Mouse (Mus musculus): Measurements from ENCODE around the gene Smim12. TPM values are rescaled to one million over a fixed set of nuclear protein-coding genes. Genes with fewer than 3 reads are reported as not detected.

Smim12 gene
- 45.7 and 47.9 TPM in 2 replicates for polyA plus RNA-seq (2014; fragmentation: Nextera tagmentation; extraction: Ambion mirVana)

DNA sequence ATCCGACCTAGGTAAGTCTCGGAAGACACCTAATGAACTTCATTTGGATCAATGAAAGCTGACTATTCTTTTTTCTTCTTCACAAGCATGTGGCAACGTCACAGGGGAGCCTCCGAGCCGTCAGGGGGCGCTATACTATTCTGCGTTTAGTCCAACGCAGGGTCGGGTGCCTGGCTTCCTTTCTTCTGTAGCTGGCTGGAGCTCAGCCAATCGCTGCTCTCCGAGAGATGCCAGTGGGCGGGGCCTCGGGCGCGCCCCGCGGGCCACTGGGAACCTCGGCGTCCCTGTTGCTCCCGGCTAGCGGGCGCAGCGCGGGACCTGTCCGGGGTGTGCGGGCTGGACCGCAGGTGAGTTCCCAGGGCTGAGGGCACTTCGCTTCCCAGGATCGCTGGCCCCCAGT lies at the start of gene Smim12:
Smim12 (plus strand) TSS at position 233 of the 400 bp plus-strand sequence.
- Histone ChIP-seq H3K4me2 (ENCODE audit: low read depth, low read length) (peak within 1 kb of the TSS; percentile 93), H3K27ac (replicated peaks; ENCODE audit: low read depth, low read length) (no peak within 1 kb of the TSS), H3K27me3 (replicated peaks; ENCODE audit: control insufficient read depth, insufficient read depth, low read length) (no peaks in the 10 kb centered on the region), H3K4me3 (ENCODE audit: low read depth, low read length) (peak within 1 kb of the TSS; percentile 100), H3K4me1 (ENCODE audit: control insufficient read depth, insufficient read depth, low read length) (peaks cover 7% of the 10 kb centered on the region), H3K36me3 (ENCODE audit: control insufficient read depth, insufficient read depth, low read length) (peaks cover 24% of the 10 kb centered on the region; the same call in 1 of the 2 replicates), H3K9ac (ENCODE audit: low read depth, low read length) (peak within 1 kb of the TSS; percentile 96), H3K9me3 (ENCODE audit: control insufficient read depth, low read length) (no peaks in the 10 kb centered on the region)
- WGBS = under 1% methylated on average over 29 of the region's 29 CpGs
- ATAC-seq (ENCODE audit: low read depth) (peak; percentile 97), DNase-seq (ENCODE audit: low spot score) (peak; percentile 98)

DNA sequence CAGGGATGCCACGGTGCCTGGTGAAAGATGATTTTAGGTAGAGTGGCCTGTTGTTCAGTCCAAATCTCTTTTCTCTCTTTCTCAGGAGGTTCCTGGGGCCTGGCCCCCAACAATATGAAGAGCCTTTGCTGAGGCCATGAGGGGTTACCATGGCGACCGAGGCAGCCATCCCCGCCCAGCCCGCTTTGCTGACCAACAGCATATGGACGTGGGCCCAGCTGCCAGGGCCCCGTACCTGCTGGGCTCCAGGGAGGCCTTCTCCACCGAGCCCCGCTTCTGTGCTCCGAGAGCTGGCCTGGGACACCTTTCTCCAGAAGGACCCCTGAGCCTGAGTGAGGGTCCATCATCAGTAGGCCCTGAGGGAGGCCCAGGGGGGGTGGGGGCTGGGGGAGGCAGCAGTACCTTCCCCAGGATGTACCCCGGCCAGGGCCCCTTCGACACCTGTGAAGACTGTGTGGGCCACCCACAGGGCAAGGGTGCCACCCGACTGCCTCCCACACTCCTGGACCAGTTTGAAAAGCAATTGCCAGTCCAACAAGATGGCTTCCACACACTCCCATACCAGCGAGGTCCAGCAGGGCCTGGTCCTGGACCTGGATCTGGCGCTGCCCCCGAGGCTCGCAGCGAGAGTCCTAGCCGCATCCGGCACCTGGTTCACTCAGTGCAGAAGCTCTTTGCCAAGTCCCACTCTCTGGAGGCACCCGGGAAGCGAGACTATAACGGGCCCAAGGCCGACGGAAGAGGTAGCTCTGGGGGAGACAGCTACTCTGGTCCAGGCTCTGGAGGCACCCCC lies 48.9 kb upstream of the Smim12 start:
- Histone ChIP-seq H3K4me2 (ENCODE audit: low read depth, low read length) (no peak overlapping the region), H3K36me3 (ENCODE audit: control insufficient read depth, insufficient read depth, low read length) (no peaks in the 10 kb centered on the region), H3K4me3 (ENCODE audit: low read depth, low read length) (no peak overlapping the region), H3K9me3 (ENCODE audit: control insufficient read depth, low read length) (no peaks in the 10 kb centered on the region), H3K9ac (ENCODE audit: low read depth, low read length) (no peak overlapping the region), H3K27ac (replicated peaks; ENCODE audit: low read depth, low read length) (no peak overlapping the region), H3K4me1 (ENCODE audit: control insufficient read depth, insufficient read depth, low read length) (no peaks in the 10 kb centered on the region), H3K27me3 (replicated peaks; ENCODE audit: control insufficient read depth, insufficient read depth, low read length) (no peaks in the 10 kb centered on the region; the same call in 1 of the 2 replicates)
- no peak for DNase-seq (ENCODE audit: low spot score)
- ATAC-seq (ENCODE audit: low read depth) = no peak
- 88% methylated on average over 23 of the region's 25 CpGs for WGBS

DNA sequence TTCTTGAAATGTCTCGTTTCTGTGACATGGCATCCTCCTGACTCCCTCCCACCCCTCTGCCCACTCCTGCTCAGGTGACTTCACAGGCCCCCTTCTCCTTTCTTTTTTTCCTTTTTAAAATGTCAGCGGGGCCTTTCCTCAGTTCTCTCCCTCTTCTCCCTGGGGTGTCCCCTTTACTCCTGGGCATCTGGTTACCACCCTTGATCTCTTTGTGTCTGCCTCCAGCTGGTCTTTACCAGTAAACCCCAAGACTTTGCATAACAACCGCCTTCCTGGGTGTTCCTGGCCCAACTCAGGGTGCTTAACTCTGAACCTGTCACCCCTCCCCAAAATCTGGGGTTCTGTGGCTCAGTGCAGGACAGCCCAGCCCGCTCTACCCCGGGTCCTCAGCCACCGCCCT lies 45.0 kb upstream of the Smim12 start:
- ATAC-seq (ENCODE audit: low read depth) (no peak), DNase-seq (ENCODE audit: low spot score) (no peak)
- Histone ChIP-seq H3K4me1 (ENCODE audit: control insufficient read depth, insufficient read depth, low read length) (peaks cover 4% of the 10 kb centered on the region; the same call in 1 of the 2 replicates), H3K36me3 (ENCODE audit: control insufficient read depth, insufficient read depth, low read length) (no peaks in the 10 kb centered on the region), H3K4me2 (ENCODE audit: low read depth, low read length) (no peak overlapping the region), H3K9me3 (ENCODE audit: control insufficient read depth, low read length) (no peaks in the 10 kb centered on the region), H3K4me3 (ENCODE audit: low read depth, low read length) (no peak overlapping the region), H3K27me3 (replicated peaks; ENCODE audit: control insufficient read depth, insufficient read depth, low read length) (no peaks in the 10 kb centered on the region; the same call in 1 of the 2 replicates), H3K9ac (ENCODE audit: low read depth, low read length) (no peak overlapping the region), H3K27ac (replicated peaks; ENCODE audit: low read depth, low read length) (no peak overlapping the region)
- 32% methylated on average over 6 of the region's 6 CpGs for WGBS

DNA sequence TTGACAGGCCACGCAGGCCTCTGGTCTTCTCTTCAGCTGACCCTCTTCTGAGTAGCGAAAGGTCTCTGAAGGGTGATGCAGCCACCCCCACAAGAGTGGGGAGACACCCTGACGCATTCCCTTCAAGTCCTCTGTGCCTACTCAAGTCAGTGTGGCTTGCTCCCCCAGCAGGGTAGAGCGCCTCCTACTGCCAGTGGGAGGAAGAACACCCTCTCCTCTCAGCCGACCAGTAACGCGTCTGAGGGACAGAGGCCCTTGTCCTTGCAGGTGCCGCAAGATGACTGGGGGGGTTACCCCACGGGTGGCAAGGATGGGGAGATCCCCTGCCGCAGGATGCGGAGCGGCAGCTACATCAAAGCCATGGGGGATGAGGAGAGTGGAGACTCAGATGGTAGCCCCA lies 44.2 kb upstream of the Smim12 start:
- Histone ChIP-seq H3K4me2 (ENCODE audit: low read depth, low read length) (no peak overlapping the region), H3K9ac (ENCODE audit: low read depth, low read length) (no peak overlapping the region), H3K9me3 (ENCODE audit: control insufficient read depth, low read length) (no peaks in the 10 kb centered on the region), H3K27me3 (replicated peaks; ENCODE audit: control insufficient read depth, insufficient read depth, low read length) (no peaks in the 10 kb centered on the region), H3K4me1 (ENCODE audit: control insufficient read depth, insufficient read depth, low read length) (peaks cover 4% of the 10 kb centered on the region; the same call in 1 of the 2 replicates), H3K4me3 (ENCODE audit: low read depth, low read length) (no peak overlapping the region), H3K36me3 (ENCODE audit: control insufficient read depth, insufficient read depth, low read length) (no peaks in the 10 kb centered on the region), H3K27ac (replicated peaks; ENCODE audit: low read depth, low read length) (no peak overlapping the region)
- DNase-seq (ENCODE audit: low spot score) (no peak), ATAC-seq (ENCODE audit: low read depth) (no peak)
- 53% methylated on average over 12 of the region's 12 CpGs for WGBS

DNA sequence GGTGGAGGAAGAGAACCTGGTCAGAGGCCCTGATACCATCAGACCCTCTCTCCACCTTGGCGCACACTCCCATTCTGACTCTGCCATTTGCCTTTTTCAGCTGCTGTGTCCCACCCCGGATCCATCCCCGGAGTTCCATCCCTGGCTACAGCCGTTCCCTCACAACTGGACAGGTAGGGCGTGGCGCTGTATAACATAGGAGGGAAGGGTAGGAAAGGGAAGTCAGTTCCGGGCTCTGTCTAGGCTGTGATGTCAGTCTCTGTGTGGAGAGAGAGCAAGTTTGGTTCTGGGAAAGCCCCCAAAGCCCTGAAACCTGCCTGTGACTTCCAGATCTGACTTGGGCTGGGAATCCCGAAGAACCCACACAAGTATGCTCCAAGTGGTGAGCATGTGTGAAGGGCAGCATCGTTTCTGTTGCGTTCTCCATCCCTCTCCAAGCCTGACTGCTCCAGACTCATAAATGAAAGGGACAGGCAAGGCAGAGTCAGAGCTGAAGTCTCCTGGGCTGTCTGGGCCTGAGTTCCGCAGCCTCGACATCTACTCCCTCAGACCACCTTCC lies 43.3 kb upstream of the Smim12 start:
- DNase-seq (ENCODE audit: low spot score) = no peak
- Histone ChIP-seq H3K4me3 (ENCODE audit: low read depth, low read length) (no peak overlapping the region), H3K9me3 (ENCODE audit: control insufficient read depth, low read length) (no peaks in the 10 kb centered on the region), H3K4me1 (ENCODE audit: control insufficient read depth, insufficient read depth, low read length) (peaks cover 4% of the 10 kb centered on the region; the same call in 1 of the 2 replicates), H3K36me3 (ENCODE audit: control insufficient read depth, insufficient read depth, low read length) (no peaks in the 10 kb centered on the region), H3K27ac (replicated peaks; ENCODE audit: low read depth, low read length) (no peak overlapping the region), H3K4me2 (ENCODE audit: low read depth, low read length) (no peak overlapping the region), H3K9ac (ENCODE audit: low read depth, low read length) (no peak overlapping the region), H3K27me3 (replicated peaks; ENCODE audit: control insufficient read depth, insufficient read depth, low read length) (no peaks in the 10 kb centered on the region)
- no peak for ATAC-seq (ENCODE audit: low read depth)
- WGBS = 83% methylated on average over 12 of the region's 12 CpGs

DNA sequence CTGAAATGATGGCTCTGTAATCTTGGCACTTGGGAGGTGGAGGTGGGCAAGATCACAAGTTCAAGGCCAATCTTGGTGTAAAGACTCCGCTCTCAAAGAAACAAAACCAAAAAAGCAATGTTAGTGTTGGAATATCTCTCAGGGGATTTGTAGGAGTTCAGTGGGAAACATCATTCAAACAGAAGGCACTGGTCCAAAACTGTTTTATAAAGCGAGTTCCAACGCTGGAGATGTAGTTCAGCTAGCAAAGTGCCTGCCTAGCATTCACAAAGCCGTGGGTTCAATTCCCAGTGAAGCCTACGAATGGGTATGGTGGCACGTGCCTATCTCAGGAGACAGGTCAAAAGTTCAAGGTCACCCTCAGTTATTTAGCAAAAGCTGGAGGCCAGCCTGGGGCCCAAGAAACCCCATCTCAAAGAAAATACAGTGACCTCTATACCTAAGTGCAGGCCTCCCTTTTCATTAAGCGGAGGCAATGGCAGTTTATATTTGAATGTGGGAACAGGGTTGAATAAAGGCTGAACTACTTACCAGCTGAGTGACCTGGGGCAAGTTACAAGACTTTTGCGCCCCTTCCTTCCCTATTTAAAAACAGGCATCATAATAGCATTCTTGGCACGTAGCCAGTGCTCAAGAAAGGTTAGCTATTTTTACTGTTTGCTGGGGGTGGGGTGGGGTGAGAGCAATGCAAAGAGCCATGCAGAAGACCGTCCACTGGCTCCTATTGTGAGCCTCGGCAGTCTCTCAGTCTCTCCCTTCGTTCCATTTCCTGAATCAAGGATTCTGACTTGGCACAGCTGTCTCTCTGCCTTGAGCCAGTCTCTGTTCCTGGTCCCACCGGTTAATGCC lies 42.6 kb upstream of the Smim12 start:
- Histone ChIP-seq H3K27me3 (replicated peaks; ENCODE audit: control insufficient read depth, insufficient read depth, low read length) (no peaks in the 10 kb centered on the region), H3K4me1 (ENCODE audit: control insufficient read depth, insufficient read depth, low read length) (peaks cover 4% of the 10 kb centered on the region; the same call in 1 of the 2 replicates), H3K27ac (replicated peaks; ENCODE audit: low read depth, low read length) (no peak overlapping the region), H3K9ac (ENCODE audit: low read depth, low read length) (no peak overlapping the region), H3K4me3 (ENCODE audit: low read depth, low read length) (no peak overlapping the region), H3K9me3 (ENCODE audit: control insufficient read depth, low read length) (no peaks in the 10 kb centered on the region), H3K4me2 (ENCODE audit: low read depth, low read length) (no peak overlapping the region), H3K36me3 (ENCODE audit: control insufficient read depth, insufficient read depth, low read length) (no peaks in the 10 kb centered on the region)
- WGBS = 65% methylated on average over 13 of the region's 13 CpGs
- ATAC-seq (ENCODE audit: low read depth) (no peak), DNase-seq (ENCODE audit: low spot score) (peak; percentile 23)

DNA sequence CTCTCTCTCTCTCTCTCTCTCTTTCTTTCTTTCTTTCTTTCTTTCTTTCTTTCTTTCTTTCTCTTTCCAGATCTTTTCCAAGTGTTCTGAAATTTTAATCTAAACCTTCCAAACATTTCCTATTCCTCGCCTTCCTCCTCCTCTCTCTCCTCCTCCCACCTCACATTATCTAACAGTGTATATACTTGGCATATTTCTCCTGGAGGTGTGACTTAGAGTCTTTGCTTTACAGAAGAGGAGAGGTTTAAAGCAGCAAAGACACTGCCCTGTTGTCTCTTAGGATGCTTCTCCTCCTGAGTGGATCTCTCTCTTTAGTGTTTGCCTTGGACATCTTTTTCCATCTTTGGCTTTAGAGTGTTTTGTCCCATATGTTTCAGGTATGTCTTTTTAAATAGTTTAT lies 40.5 kb upstream of the Smim12 start:
- H3K27ac ChIP-seq (replicated peaks; ENCODE audit: low read depth, low read length) = no peak overlapping the region
- no peaks in the 10 kb centered on the region for H3K36me3 ChIP-seq (ENCODE audit: control insufficient read depth, insufficient read depth, low read length)
- DNase-seq (ENCODE audit: low spot score) = no peak
- no peak overlapping the region for H3K9ac ChIP-seq (ENCODE audit: low read depth, low read length)
- H3K4me1 ChIP-seq (ENCODE audit: control insufficient read depth, insufficient read depth, low read length) = peaks cover 4% of the 10 kb centered on the region; the same call in 1 of the 2 replicates
- H3K9me3 ChIP-seq (ENCODE audit: control insufficient read depth, low read length) = no peaks in the 10 kb centered on the region
- ATAC-seq (ENCODE audit: low read depth) = no peak
- no peaks in the 10 kb centered on the region for H3K27me3 ChIP-seq (replicated peaks; ENCODE audit: control insufficient read depth, insufficient read depth, low read length)
- H3K4me2 ChIP-seq (ENCODE audit: low read depth, low read length) = no peak overlapping the region
- 81% methylated on average over 1 of the region's 1 CpGs for WGBS
- no peak overlapping the region for H3K4me3 ChIP-seq (ENCODE audit: low read depth, low read length)

DNA sequence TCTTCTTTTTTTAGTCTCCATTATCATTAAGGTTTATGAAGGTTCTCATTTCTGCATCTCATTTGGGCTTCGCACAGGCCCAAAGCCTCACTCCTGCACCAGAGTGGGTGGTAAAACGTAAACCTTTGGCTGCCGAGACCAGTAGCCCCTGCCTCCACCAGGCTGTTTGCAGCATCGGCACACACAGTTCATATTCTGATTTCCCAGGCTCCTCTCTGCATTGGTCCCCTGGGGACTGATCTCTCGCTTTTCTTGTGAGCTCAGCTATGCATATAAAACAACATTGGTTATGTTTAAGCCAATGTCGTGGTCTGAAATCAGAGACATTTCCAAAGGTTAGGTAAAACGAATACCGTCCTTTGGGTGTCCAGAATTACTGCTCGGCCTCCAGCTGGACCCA lies 32.3 kb upstream of the Smim12 start:
- Histone ChIP-seq H3K36me3 (ENCODE audit: control insufficient read depth, insufficient read depth, low read length) (no peaks in the 10 kb centered on the region), H3K9ac (ENCODE audit: low read depth, low read length) (no peak overlapping the region), H3K9me3 (ENCODE audit: control insufficient read depth, low read length) (no peaks in the 10 kb centered on the region), H3K4me1 (ENCODE audit: control insufficient read depth, insufficient read depth, low read length) (no peaks in the 10 kb centered on the region), H3K27me3 (replicated peaks; ENCODE audit: control insufficient read depth, insufficient read depth, low read length) (peaks cover 27% of the 10 kb centered on the region), H3K27ac (replicated peaks; ENCODE audit: low read depth, low read length) (no peak overlapping the region), H3K4me3 (ENCODE audit: low read depth, low read length) (no peak overlapping the region), H3K4me2 (ENCODE audit: low read depth, low read length) (no peak overlapping the region)
- ATAC-seq (ENCODE audit: low read depth) (no peak), DNase-seq (ENCODE audit: low spot score) (no peak)
- 54% methylated on average over 9 of the region's 9 CpGs for WGBS

All from embryonic facial prominence, embryonic 14.5 days (tissue).